Mouse (Mus musculus) forelimb bud, embryonic 11.5 days (tissue): ENCODE data around the gene Rsg1.

Experiments
- DNase-seq: peaks from one replicate; pipeline ENCODE4 v3.0.0-alpha.2; 2012; ENCODE audit warnings: low read depth, low spot score

Rsg1 gene

GRCm38 (mm10) chr4:141213770-141214336 is at the start of gene Rsg1:
Gene Rsg1, plus strand, starts transcription at chr4:141213956.
- DNase-seq: peak; percentile 96

- DNase-seq: no peak
These were observed 47.9 kb upstream of the Rsg1 start for GRCm38 (mm10) chr4:141165744-141166292.

- no peak for DNase-seq
These were observed 46.6 kb upstream of the Rsg1 start for GRCm38 (mm10) chr4:141167156-141167555.

GRCm38 (mm10) chr4:141172121-141172520 is 41.6 kb upstream of the Rsg1 start:
- DNase-seq: no peak

GRCm38 (mm10) chr4:141175783-141176182 is 38.0 kb upstream of the Rsg1 start:
- peak; percentile 19 for DNase-seq

GRCm38 (mm10) chr4:141176328-141176838 is 37.4 kb upstream of the Rsg1 start:
- no peak for DNase-seq

GRCm38 (mm10) chr4:141178500-141178899 is 35.3 kb upstream of the Rsg1 start:
- no peak for DNase-seq

GRCm38 (mm10) chr4:141180831-141181230 is 32.9 kb upstream of the Rsg1 start:
- DNase-seq: no peak

GRCm38 (mm10) chr4:141181981-141182380 is 31.8 kb upstream of the Rsg1 start:
- DNase-seq: no peak

- DNase-seq: no peak
These were observed 29.8 kb upstream of the Rsg1 start for GRCm38 (mm10) chr4:141183932-141184331.

- DNase-seq: no peak
These were observed 29.3 kb upstream of the Rsg1 start for GRCm38 (mm10) chr4:141184426-141184825.

- no peak for DNase-seq
These were observed 26.6 kb upstream of the Rsg1 start for GRCm38 (mm10) chr4:141186923-141187836.

- no peak for DNase-seq
These were observed 22.5 kb upstream of the Rsg1 start for GRCm38 (mm10) chr4:141191294-141191693.

GRCm38 (mm10) chr4:141194553-141194952 is 19.2 kb upstream of the Rsg1 start:
- no peak for DNase-seq

GRCm38 (mm10) chr4:141196981-141197685 is 16.6 kb upstream of the Rsg1 start:
- no peak for DNase-seq

- DNase-seq: no peak
These were observed 16.1 kb upstream of the Rsg1 start for GRCm38 (mm10) chr4:141197686-141198035.

- no peak for DNase-seq
These were observed 12.8 kb upstream of the Rsg1 start for GRCm38 (mm10) chr4:141200906-141201305.

- DNase-seq: no peak
These were observed 11.6 kb upstream of the Rsg1 start for GRCm38 (mm10) chr4:141202192-141202591.

- DNase-seq: peak; percentile 38
These were observed 9.1 kb upstream of the Rsg1 start for GRCm38 (mm10) chr4:141204580-141205061.

GRCm38 (mm10) chr4:141207081-141207480 is 6.7 kb upstream of the Rsg1 start:
- no peak for DNase-seq

- DNase-seq: no peak
These were observed 3.1 kb upstream of the Rsg1 start for GRCm38 (mm10) chr4:141210524-141211219.
